Mouse (Mus musculus) kidney, adult 2 months (tissue): ENCODE measurements around the gene Gfra1. TPM values are rescaled to one million over a fixed set of nuclear protein-coding genes. Genes with fewer than 3 reads are reported as not detected.

Source experiments
- DNase-seq: peaks from one replicate; pipeline ENCODE4 v3.0.0; 2021
- H3K27ac ChIP-seq: fragments of 200-500 bp; 2 replicates; pipeline ENCODE4 v1.5.1; 2012; ENCODE audit warnings: low read depth, low read length, control low read depth, inconsistent platforms; ENCODE audit not compliant: insufficient read depth
- H3K27me3 ChIP-seq: fragments of 200-500 bp; replicated peaks from 2 replicates; pipeline ENCODE4 v1.6.1; 2012; ENCODE audit warnings: mild to moderate bottlenecking, moderate library complexity, low read length, inconsistent platforms; ENCODE audit not compliant: control insufficient read depth, insufficient read depth
- H3K36me3 ChIP-seq: fragments of 200-500 bp; 2 replicates; pipeline ENCODE4 v1.6.1; 2012; ENCODE audit warnings: mild to moderate bottlenecking, moderate library complexity, low read length, inconsistent platforms; ENCODE audit not compliant: control insufficient read depth, insufficient read depth
- H3K4me1 ChIP-seq: fragments of 200-500 bp; 2 replicates; pipeline ENCODE4 v1.6.1; 2011; ENCODE audit warnings: low read length; ENCODE audit not compliant: control insufficient read depth, insufficient read depth
- H3K4me3 ChIP-seq: fragments of 200-500 bp; 2 replicates; pipeline ENCODE4 v1.5.1; 2011; ENCODE audit warnings: mild to moderate bottlenecking, low read depth, low read length, control low read depth; ENCODE audit not compliant: insufficient read depth
- CTCF ChIP-seq: fragments of 200-500 bp; conservative IDR thresholded peaks from 2 replicates; pipeline ENCODE4 v1.5.1; 2011; ENCODE audit warnings: low read depth, mild to moderate bottlenecking, control low read depth, low read length, moderate library complexity, mixed read lengths; ENCODE audit not compliant: insufficient read depth, insufficient read length
- POLR2A ChIP-seq: fragments of 200-500 bp; IDR thresholded peaks from one replicate; pipeline ENCODE4 v1.6.1; 2011; ENCODE audit warnings: low read depth, low read length, control low read depth
- WGBS: fragments of 180-500 bp; shearing (Covaris S2); methylation state at CpG from one replicate; pipeline ENCODE4 v1.1.7; 2018; 5-methylcytosine and 5-hydroxymethylcytosine counted together
- polyA plus RNA-seq: library from polyadenylated mRNA; depleted of rRNA; stranded (reverse); fragments of >200 nt; gene quantifications from 2 replicates; pipeline ENCODE4 v1.2.3, GENCODE M21; 2012

The Gfra1 gene
- polyA plus RNA-seq, 1 experiment: 6.8 TPM

- H3K27ac ChIP-seq: no peak overlapping the region
- H3K36me3 ChIP-seq: no peaks in the 10 kb centered on the region
- H3K27me3 ChIP-seq: no peaks in the 10 kb centered on the region
- H3K4me1 ChIP-seq: peaks cover 6% of the 10 kb centered on the region
- WGBS: 29% methylated on average over 16 of the region's 16 CpGs
- no peak for TF ChIP-seq POLR2A
- no peak for TF ChIP-seq CTCF
- no peak overlapping the region for H3K4me3 ChIP-seq
- no peak for DNase-seq
These were observed 59.7 kb downstream of the Gfra1 start for GRCm38 (mm10) chr19:58395785-58396603.

- H3K27ac ChIP-seq: no peak overlapping the region
- H3K27me3 ChIP-seq: no peaks in the 10 kb centered on the region
- no peak overlapping the region for H3K4me3 ChIP-seq
- DNase-seq: peak; percentile 74
- peaks cover 6% of the 10 kb centered on the region for H3K4me1 ChIP-seq
- TF ChIP-seq CTCF (no peak), POLR2A (no peak)
- 65% methylated on average over 7 of the region's 7 CpGs for WGBS
- no peaks in the 10 kb centered on the region for H3K36me3 ChIP-seq
These were observed 62.6 kb downstream of the Gfra1 start for GRCm38 (mm10) chr19:58393121-58393520.

GRCm38 (mm10) chr19:58391796-58392195 is 63.9 kb downstream of the Gfra1 start:
- no peaks in the 10 kb centered on the region for H3K27me3 ChIP-seq
- H3K27ac ChIP-seq: no peak overlapping the region
- TF ChIP-seq POLR2A (no peak), CTCF (no peak)
- no peak overlapping the region for H3K4me3 ChIP-seq
- WGBS: 79% methylated on average over 5 of the region's 5 CpGs
- DNase-seq: no peak
- H3K36me3 ChIP-seq: no peaks in the 10 kb centered on the region
- peaks cover 6% of the 10 kb centered on the region for H3K4me1 ChIP-seq

GRCm38 (mm10) chr19:58389466-58389865 is 66.2 kb downstream of the Gfra1 start:
- no peaks in the 10 kb centered on the region for H3K36me3 ChIP-seq
- DNase-seq: no peak
- peaks cover 3% of the 10 kb centered on the region; the same call in 1 of the 2 replicates for H3K4me1 ChIP-seq
- no peak overlapping the region for H3K4me3 ChIP-seq
- no peak overlapping the region for H3K27ac ChIP-seq
- no peaks in the 10 kb centered on the region for H3K27me3 ChIP-seq
- 63% methylated on average over 8 of the region's 8 CpGs for whole genome bisulfite sequencing
- TF ChIP-seq POLR2A: no peak
- no peak for TF ChIP-seq CTCF

- Histone ChIP-seq H3K4me3 (no peak overlapping the region), H3K27ac (no peak overlapping the region), H3K27me3 (no peaks in the 10 kb centered on the region), H3K36me3 (no peaks in the 10 kb centered on the region), H3K4me1 (peaks cover 3% of the 10 kb centered on the region; the same call in 1 of the 2 replicates)
- 61% methylated on average over 18 of the region's 18 CpGs for WGBS
- TF ChIP-seq POLR2A: no peak
- no peak for TF ChIP-seq CTCF
- no peak for DNase-seq
These were observed 66.8 kb downstream of the Gfra1 start for GRCm38 (mm10) chr19:58388851-58389447.

GRCm38 (mm10) chr19:58383273-58383672 is 72.4 kb downstream of the Gfra1 start:
- no peak for DNase-seq
- 69% methylated on average over 3 of the region's 3 CpGs for WGBS
- H3K27ac ChIP-seq: no peak overlapping the region
- H3K27me3 ChIP-seq: no peaks in the 10 kb centered on the region
- no peaks in the 10 kb centered on the region for H3K4me1 ChIP-seq
- no peaks in the 10 kb centered on the region for H3K36me3 ChIP-seq
- TF ChIP-seq POLR2A (no peak), CTCF (no peak)
- H3K4me3 ChIP-seq: no peak overlapping the region

GRCm38 (mm10) chr19:58382535-58382934 is 73.2 kb downstream of the Gfra1 start:
- Histone ChIP-seq H3K4me3 (no peak overlapping the region), H3K27me3 (no peaks in the 10 kb centered on the region), H3K27ac (no peak overlapping the region), H3K4me1 (no peaks in the 10 kb centered on the region), H3K36me3 (no peaks in the 10 kb centered on the region)
- WGBS: 97% methylated on average over 7 of the region's 7 CpGs
- DNase-seq: no peak
- no peak for TF ChIP-seq POLR2A
- TF ChIP-seq CTCF: no peak
